In genomic region chr5:48599481-48600040, GRCm38 (mm10) we compare ENCODE assay signal across 8 mouse cellular contexts.
DNase-seq lines count a peak whose midpoint lies in the region; ATAC-seq and TF ChIP-seq lines count a peak whose summit lies in the region.
"Had no signal": no experiment of that assay in that cellular context is flagged by ENCODE, and none has a peak within 500 bp of the region (broad histone marks: within the 10 kb centered on the region; RNA-seq: fewer than 3 reads in every experiment).

No protein-coding gene starts in this region.

- ATAC-seq in liver, embryonic 11.5 days (replicated peaks; ENCODE audit: low FRiP score): no peak
- no peak for ATAC-seq in liver, postnatal 0 days
- peak; percentile 50; the same call in 1 of the 2 replicates for ATAC-seq in intestine, embryonic 16.5 days
- no peak for ATAC-seq in stomach, embryonic 15.5 days (ENCODE audit: insufficient read depth, low FRiP score, low read depth)

- no peak overlapping the region for H3K27ac ChIP-seq in liver, embryonic 11.5 days (ENCODE audit: low read depth, low read length)
- no peak overlapping the region for H3K27ac ChIP-seq in liver, postnatal 0 days (ENCODE audit: low read depth)
- H3K27ac ChIP-seq in intestine, embryonic 16.5 days (ENCODE audit: low read length): no peak overlapping the region
- H3K27ac ChIP-seq in stomach, embryonic 15.5 days: no peak overlapping the region

- H3K9ac ChIP-seq in liver, embryonic 11.5 days (ENCODE audit: low read depth, low read length): no peak overlapping the region
- H3K9ac ChIP-seq in liver, postnatal 0 days (replicated peaks): no peak overlapping the region
- H3K9ac ChIP-seq in intestine, embryonic 16.5 days (ENCODE audit: low read depth, low read length): no peak overlapping the region
- no peak overlapping the region for H3K9ac ChIP-seq in stomach, embryonic 15.5 days

- peak overlapping the region; percentile 31; the same call in 1 of the 2 replicates for H3K4me2 ChIP-seq in liver, embryonic 11.5 days
- H3K4me2 ChIP-seq in liver, postnatal 0 days (ENCODE audit: low read depth, low read length): no peak overlapping the region
- H3K4me2 ChIP-seq in intestine, embryonic 16.5 days (ENCODE audit: low read depth, low read length): peak overlapping the region; percentile 30
- H3K4me2 ChIP-seq in stomach, embryonic 15.5 days: peak overlapping the region; percentile 42

- TF ChIP-seq EP300 in liver, postnatal 0 days (IDR thresholded peaks at IDR 0.05; ENCODE audit: low read depth): no peak

- no peaks in the 10 kb centered on the region for H3K4me1 ChIP-seq in liver, embryonic 11.5 days (replicated peaks; ENCODE audit: control insufficient read depth, insufficient read depth, low read length)
- no peaks in the 10 kb centered on the region for H3K4me1 ChIP-seq in liver, postnatal 0 days (ENCODE audit: insufficient read depth)
- H3K4me1 ChIP-seq in intestine, embryonic 16.5 days (ENCODE audit: control insufficient read depth, insufficient read depth, low read length): no peaks in the 10 kb centered on the region; the same call in 1 of the 2 replicates
- 0 out of 2 replicates have a peak, but pooled peaks cover 5% of the 10 kb centered on the region for H3K4me1 ChIP-seq in stomach, embryonic 15.5 days
- no peaks in the 10 kb centered on the region for H3K4me1 ChIP-seq in lung, adult 2 months (ENCODE audit: control insufficient read depth, insufficient read depth, low read length)
- H3K4me1 ChIP-seq: megakaryocyte, embryonic 14.5 days had no signal

- no peak for TF ChIP-seq POLR2A in lung, adult 2 months (IDR thresholded peaks at IDR 0.05; ENCODE audit: borderline replicate concordance, extremely low read depth, low read depth, low read length)

- TF ChIP-seq CTCF in liver, postnatal 0 days (IDR thresholded peaks at IDR 0.05; ENCODE audit: low read depth): no peak
- no peak for TF ChIP-seq CTCF in lung, adult 2 months (IDR thresholded peaks at IDR 0.05; ENCODE audit: insufficient read depth, low read length)

- no peaks in the 10 kb centered on the region for H3K36me3 ChIP-seq in liver, embryonic 11.5 days (ENCODE audit: control insufficient read depth, insufficient read depth, low read length)
- no peaks in the 10 kb centered on the region for H3K36me3 ChIP-seq in liver, postnatal 0 days (replicated peaks; ENCODE audit: insufficient read depth, low read length)
- no peaks in the 10 kb centered on the region for H3K36me3 ChIP-seq in intestine, embryonic 16.5 days (ENCODE audit: control insufficient read depth, insufficient read depth, low read length)
- no peaks in the 10 kb centered on the region for H3K36me3 ChIP-seq in stomach, embryonic 15.5 days

- peak overlapping the region; percentile 10; the same call in 1 of the 2 replicates for H3K4me3 ChIP-seq in liver, embryonic 11.5 days (ENCODE audit: low read depth, low read length)
- no peak overlapping the region for H3K4me3 ChIP-seq in liver, postnatal 0 days (ENCODE audit: low read depth, low read length)
- H3K4me3 ChIP-seq in intestine, embryonic 16.5 days (ENCODE audit: low read length): peak overlapping the region; percentile 5
- H3K4me3 ChIP-seq in stomach, embryonic 15.5 days (replicated peaks): peak overlapping the region; percentile 3; the same call in 1 of the 2 replicates
- H3K4me3 ChIP-seq in lung, adult 2 months (replicated peaks; ENCODE audit: extremely low read depth, low read depth, low read length): no peak overlapping the region
- H3K4me3 ChIP-seq: megakaryocyte, embryonic 14.5 days had no signal

- WGBS in liver, embryonic 11.5 days: 4% methylated on average over 12 of the region's 12 CpGs
- 5% methylated on average over 12 of the region's 12 CpGs for WGBS in liver, postnatal 0 days (ENCODE audit: insufficient replicate concordance)
- 1% methylated on average over 12 of the region's 12 CpGs for WGBS in intestine, embryonic 16.5 days
- 1% methylated on average over 12 of the region's 12 CpGs for WGBS in stomach, embryonic 15.5 days
- WGBS in lung, adult 2 months: 4% methylated on average over 12 of the region's 12 CpGs

- no peaks in the 10 kb centered on the region for H3K9me3 ChIP-seq in liver, embryonic 11.5 days (ENCODE audit: control insufficient read depth, low read length)
- no peaks in the 10 kb centered on the region for H3K9me3 ChIP-seq in liver, postnatal 0 days (ENCODE audit: low read length)
- no peaks in the 10 kb centered on the region for H3K9me3 ChIP-seq in intestine, embryonic 16.5 days (ENCODE audit: control insufficient read depth, low read length)
- H3K9me3 ChIP-seq in stomach, embryonic 15.5 days: no peaks in the 10 kb centered on the region
- H3K9me3 ChIP-seq: megakaryocyte, embryonic 14.5 days had no signal

- peak; percentile 32 for DNase-seq in liver, embryonic 11.5 days (ENCODE audit: low spot score)
- no peak for DNase-seq in liver, postnatal 0 days
- DNase-seq in embryo, embryonic 10.5 days (ENCODE audit: low spot score): peak; percentile 17
- no peak for DNase-seq in lung, adult 2 months
- no peak for DNase-seq in yolk sac, embryonic 10.5 days (ENCODE audit: low spot score)

- no peaks in the 10 kb centered on the region; the same call in 1 of the 2 replicates for H3K27me3 ChIP-seq in liver, embryonic 11.5 days (replicated peaks; ENCODE audit: control insufficient read depth, insufficient read depth, low read length)
- H3K27me3 ChIP-seq in liver, postnatal 0 days (ENCODE audit: insufficient read depth, low read length): no peaks in the 10 kb centered on the region
- H3K27me3 ChIP-seq in intestine, embryonic 16.5 days (replicated peaks; ENCODE audit: control insufficient read depth, insufficient read depth, low read length): no peaks in the 10 kb centered on the region
- no peaks in the 10 kb centered on the region for H3K27me3 ChIP-seq in stomach, embryonic 15.5 days (replicated peaks)

Comparison
In these comparisons a context has a peak if more than half of its experiments do, and no peak if none do; other contexts are left out.
1. DNase-seq: peak in liver, embryonic 11.5 days (single experiment) and embryo, embryonic 10.5 days (single experiment); none in liver, postnatal 0 days (single experiment), lung, adult 2 months (single experiment) and yolk sac, embryonic 10.5 days (single experiment).
2. H3K4me3 ChIP-seq: peak in liver, embryonic 11.5 days (single experiment), intestine, embryonic 16.5 days (single experiment) and stomach, embryonic 15.5 days (single experiment); none in liver, postnatal 0 days (single experiment) and lung, adult 2 months (single experiment).